Mouse (Mus musculus) limb, embryonic 11.5 days (tissue): ENCODE data around the gene Gls2. TPM values are rescaled to one million over a fixed set of nuclear protein-coding genes. Genes with fewer than 3 reads are reported as not detected.
"Not testable (repeated sequence)": the region's sequence is repeated elsewhere in the genome, so short reads cannot be mapped to it uniquely, and the experiment has no call there.

ENCODE experiments used
- ATAC-seq: fragments of 200-750 bp; cut with Nextera tagmentation; 2 replicates; pipeline ENCODE4 v1.8.0; 2017; ENCODE audit warnings: low read depth; ENCODE audit not compliant: insufficient number of reproducible peaks, low FRiP score, low TSS enrichment
- DNase-seq: peaks from one replicate; pipeline ENCODE4 v3.0.0-alpha.2; 2015; ENCODE audit warnings: low spot score
- H3K27ac ChIP-seq: fragments of 300-500 bp; sonication (generic); replicated peaks from 2 replicates; pipeline ENCODE4 v1.5.1; 2014; ENCODE audit warnings: low read depth, mild to moderate bottlenecking, low read length
- H3K27me3 ChIP-seq: fragments of 300-500 bp; sonication (generic); 2 replicates; pipeline ENCODE4 v1.6.1; 2014; ENCODE audit warnings: mild to moderate bottlenecking, low read length, mixed read lengths; ENCODE audit not compliant: control insufficient read depth, insufficient read depth
- H3K36me3 ChIP-seq: fragments of 300-500 bp; sonication (generic); 2 replicates; pipeline ENCODE4 v1.6.1; 2014; ENCODE audit warnings: mild to moderate bottlenecking, low read length, moderate library complexity, mixed read lengths; ENCODE audit not compliant: control insufficient read depth, insufficient read depth
- H3K4me1 ChIP-seq: fragments of 300-500 bp; sonication (generic); 2 replicates; pipeline ENCODE4 v1.6.1; 2014; ENCODE audit warnings: low read length, mixed read lengths; ENCODE audit not compliant: control insufficient read depth, insufficient read depth
- H3K4me2 ChIP-seq: fragments of 300-500 bp; sonication (generic); 2 replicates; pipeline ENCODE4 v1.6.1; 2014; ENCODE audit warnings: low read depth, mild to moderate bottlenecking, moderate library complexity; ENCODE audit not compliant: severe bottlenecking
- H3K4me3 ChIP-seq: fragments of 300-500 bp; sonication (generic); 2 replicates; pipeline ENCODE4 v1.5.1; 2014; ENCODE audit warnings: low read depth, low read length
- H3K9ac ChIP-seq: fragments of 300-500 bp; sonication (generic); 2 replicates; pipeline ENCODE4 v1.6.1; 2014; ENCODE audit warnings: mild to moderate bottlenecking, low read length
- H3K9me3 ChIP-seq: fragments of 300-500 bp; sonication (generic); 2 replicates; pipeline ENCODE4 v1.6.1; 2016; ENCODE audit warnings: low read length; ENCODE audit not compliant: control insufficient read depth
- WGBS: fragments of 180-500 bp; shearing (Covaris S2); extraction: QIAGEN DNeasy Blood & Tissue Kit; methylation state at CpG from one replicate; pipeline ENCODE4 v1.1.7; 2014; 5-methylcytosine and 5-hydroxymethylcytosine counted together
- polyA plus RNA-seq: library from polyadenylated mRNA; unstranded; fragments of >200 nt; fragmentation: Nextera tagmentation; extraction: Ambion mirVana; gene quantifications from 2 replicates; pipeline ENCODE4 v1.2.1, GENCODE M21; 2014

Gene Gls2
- 1.6 and 1.9 TPM in 2 replicates for polyA plus RNA-seq

DNA sequence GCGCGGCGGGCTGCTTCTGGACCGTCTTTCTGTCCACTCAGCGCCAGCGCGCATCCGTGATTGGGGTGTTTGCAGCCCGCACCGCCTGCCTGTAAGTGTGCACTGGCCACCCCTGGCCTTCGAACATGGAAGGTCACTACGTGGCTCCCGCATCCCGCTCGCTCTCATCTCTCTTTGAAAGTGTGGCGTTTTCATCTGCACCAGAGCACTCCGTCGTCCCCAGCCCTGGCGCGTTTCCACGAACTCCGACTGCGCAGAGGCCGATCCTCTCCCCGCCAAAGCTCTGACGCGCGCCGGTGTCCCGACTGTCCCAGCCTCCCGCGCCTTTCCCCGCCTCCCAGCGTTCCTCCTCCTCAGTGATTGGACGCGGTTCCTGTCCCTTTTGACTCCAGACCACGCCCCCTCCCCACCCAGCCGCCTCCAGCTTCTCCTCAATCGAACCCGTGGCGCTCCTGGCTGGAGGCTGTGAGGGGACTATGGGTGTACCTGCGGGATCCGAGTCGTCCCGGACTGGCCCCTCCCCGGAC is at the start of gene Gls2:
Gls2 (plus strand) TSS at position 434 of the 527 bp plus-strand sequence.
- no peaks in the 10 kb centered on the region; the same call in 1 of the 2 replicates for H3K9me3 ChIP-seq
- peaks cover 8% of the 10 kb centered on the region; the same call in 1 of the 2 replicates for H3K4me1 ChIP-seq
- WGBS, result under 1% methylated on average over 45 of the region's 46 CpGs
- H3K9ac ChIP-seq, result peak within 1 kb of the TSS; percentile 64
- DNase-seq (peak; percentile 98), ATAC-seq (peak; percentile 93)
- H3K4me2 ChIP-seq, result peak within 1 kb of the TSS; percentile 96
- no peaks in the 10 kb centered on the region for H3K36me3 ChIP-seq
- H3K4me3 ChIP-seq, result peak within 1 kb of the TSS; percentile 68
- no peak within 1 kb of the TSS for H3K27ac ChIP-seq
- peaks cover 13% of the 10 kb centered on the region for H3K27me3 ChIP-seq

GRCm38 (mm10) chr10:128144961-128145360 is 49.3 kb upstream of the Gls2 start:
- DNase-seq, result no peak
- Histone ChIP-seq H3K4me2 (no peak overlapping the region), H3K9ac (no peak overlapping the region), H3K27me3 (no peaks in the 10 kb centered on the region), H3K9me3 (no peaks in the 10 kb centered on the region), H3K36me3 (peaks cover 7% of the 10 kb centered on the region; the same call in 1 of the 2 replicates), H3K4me3 (no peak overlapping the region), H3K4me1 (0 out of 2 replicates have a peak, but pooled peaks cover 4% of the 10 kb centered on the region), H3K27ac (no peak overlapping the region)
- ATAC-seq, result no peak
- 75% methylated on average over 2 of the region's 2 CpGs for WGBS

GRCm38 (mm10) chr10:128148789-128149365 is 45.4 kb upstream of the Gls2 start:
- Histone ChIP-seq H3K4me2 (no peak overlapping the region), H3K27me3 (no peaks in the 10 kb centered on the region), H3K9me3 (no peaks in the 10 kb centered on the region), H3K4me1 (0 out of 2 replicates have a peak, but pooled peaks cover 4% of the 10 kb centered on the region), H3K4me3 (no peak overlapping the region), H3K9ac (no peak overlapping the region), H3K36me3 (peaks cover 3% of the 10 kb centered on the region; the same call in 1 of the 2 replicates), H3K27ac (no peak overlapping the region)
- ATAC-seq, result no peak
- DNase-seq, result no peak
- 95% methylated on average over 5 of the region's 5 CpGs for WGBS

DNA sequence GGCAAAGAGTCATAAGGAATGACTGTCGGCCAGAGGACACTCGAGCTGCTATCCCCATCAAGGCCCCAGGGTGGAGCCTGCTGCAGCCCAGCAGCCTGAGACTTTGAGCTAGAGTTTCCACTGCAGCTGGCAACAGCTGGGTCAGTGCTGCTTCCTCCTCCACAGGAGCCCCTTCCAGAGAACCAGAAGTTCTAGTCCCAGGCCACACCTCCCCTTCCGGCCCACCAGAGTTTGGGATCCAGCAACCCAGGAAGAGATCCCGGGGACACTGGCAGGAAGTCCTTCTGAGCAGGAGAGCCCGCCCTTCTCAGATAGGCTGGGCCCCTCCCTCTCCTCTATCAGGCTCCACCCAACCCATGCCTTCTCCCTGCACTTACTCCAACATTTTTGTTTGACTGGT is 44.7 kb upstream of the Gls2 start:
- no peaks in the 10 kb centered on the region for H3K9me3 ChIP-seq
- H3K4me2 ChIP-seq, result no peak overlapping the region
- H3K27me3 ChIP-seq, result no peaks in the 10 kb centered on the region
- no peak overlapping the region for H3K27ac ChIP-seq
- H3K4me1 ChIP-seq, result 0 out of 2 replicates have a peak, but pooled peaks cover 4% of the 10 kb centered on the region
- H3K36me3 ChIP-seq, result peaks cover 3% of the 10 kb centered on the region; the same call in 1 of the 2 replicates
- 6% methylated on average over 5 of the region's 5 CpGs for WGBS
- H3K4me3 ChIP-seq, result peak overlapping the region; percentile 7; the same call in 1 of the 2 replicates
- peak; percentile 73 for DNase-seq
- ATAC-seq, result peak; percentile 83
- H3K9ac ChIP-seq, result no peak overlapping the region

DNA sequence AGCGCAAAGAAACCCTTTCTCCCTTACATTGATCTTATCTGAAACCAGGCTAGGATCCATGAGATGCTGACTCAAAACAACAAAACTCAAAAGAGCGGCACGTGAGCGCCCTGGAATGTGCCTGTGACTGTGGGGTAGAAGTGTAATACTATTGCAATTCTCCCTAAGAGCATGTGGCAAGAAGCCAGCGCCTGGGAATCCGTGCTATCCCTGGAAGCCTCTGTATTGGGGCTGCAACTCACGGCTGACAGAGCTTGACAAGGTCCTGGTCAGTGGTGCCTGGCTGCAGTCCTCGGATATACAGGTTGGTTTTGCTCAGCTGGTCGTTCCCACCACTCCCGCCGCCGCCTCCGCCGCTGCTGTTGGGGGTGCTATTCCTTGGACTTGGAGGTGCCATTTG is 43.3 kb upstream of the Gls2 start:
- no peak for DNase-seq
- H3K27me3 ChIP-seq, result no peaks in the 10 kb centered on the region
- no peak overlapping the region for H3K27ac ChIP-seq
- WGBS, result 82% methylated on average over 14 of the region's 14 CpGs
- H3K4me2 ChIP-seq, result no peak overlapping the region
- no peak for ATAC-seq
- no peak overlapping the region for H3K9ac ChIP-seq
- H3K9me3 ChIP-seq, result no peaks in the 10 kb centered on the region
- 0 out of 2 replicates have a peak, but pooled peaks cover 4% of the 10 kb centered on the region for H3K4me1 ChIP-seq
- no peak overlapping the region for H3K4me3 ChIP-seq
- no peaks in the 10 kb centered on the region for H3K36me3 ChIP-seq

- Histone ChIP-seq H3K9ac (no peak overlapping the region), H3K36me3 (no peaks in the 10 kb centered on the region), H3K27ac (no peak overlapping the region), H3K27me3 (no peaks in the 10 kb centered on the region), H3K9me3 (no peaks in the 10 kb centered on the region), H3K4me1 (0 out of 2 replicates have a peak, but pooled peaks cover 4% of the 10 kb centered on the region), H3K4me2 (no peak overlapping the region), H3K4me3 (no peak overlapping the region)
- ATAC-seq (no peak), DNase-seq (no peak)
- WGBS, result 89% methylated on average over 3 of the region's 3 CpGs
These were observed 40.3 kb upstream of the Gls2 start for GRCm38 (mm10) chr10:128153978-128154377.

GRCm38 (mm10) chr10:128165726-128166125 is 28.5 kb upstream of the Gls2 start:
- not testable (repeated sequence) for H3K9ac ChIP-seq, H3K9me3 ChIP-seq, DNase-seq, H3K27me3 ChIP-seq, H3K27ac ChIP-seq, H3K4me1 ChIP-seq, ATAC-seq, H3K4me3 ChIP-seq, H3K4me2 ChIP-seq, H3K36me3 ChIP-seq
- 90% methylated on average over 2 of the region's 3 CpGs for WGBS

GRCm38 (mm10) chr10:128167091-128167490 is 27.2 kb upstream of the Gls2 start:
- H3K27me3 ChIP-seq, result no peaks in the 10 kb centered on the region
- H3K9ac ChIP-seq, result no peak overlapping the region
- no peaks in the 10 kb centered on the region for H3K9me3 ChIP-seq
- H3K4me1 ChIP-seq, result no peaks in the 10 kb centered on the region
- no peak for ATAC-seq
- H3K4me2 ChIP-seq, result no peak overlapping the region
- H3K4me3 ChIP-seq, result no peak overlapping the region
- no peak overlapping the region for H3K27ac ChIP-seq
- no peaks in the 10 kb centered on the region for H3K36me3 ChIP-seq
- WGBS, result 55% methylated on average over 6 of the region's 6 CpGs
- no peak for DNase-seq
